Mouse (Mus musculus) neural tube, embryonic 13.5 days (tissue): ENCODE data around the gene Ifit1. TPM values are rescaled to one million over a fixed set of nuclear protein-coding genes. Genes with fewer than 3 reads are reported as not detected.

Experiments used
- polyA plus RNA-seq: library from polyadenylated mRNA; unstranded; fragments of >200 nt; fragmentation: Nextera tagmentation; extraction: Ambion mirVana; gene quantifications from 2 replicates; pipeline ENCODE4 v1.2.1, GENCODE M21; 2015

Ifit1 gene
- polyA plus RNA-seq, 1 experiment from 2014 or later = 0.75 TPM

Other genes starting within 250 kb of the Ifit1 start
- gene Ch25h, start 165.7 kb upstream of the Ifit1 start, polyA plus RNA-seq = 0.36 and 0.91 TPM in 2 replicates
- 23.8 and 25.8 TPM in 2 replicates for gene Lipa, start 113.4 kb upstream of the Ifit1 start, polyA plus RNA-seq
- gene Ifit2, start 90.2 kb upstream of the Ifit1 start, polyA plus RNA-seq = 3.1 and 3.8 TPM in 2 replicates
- gene Ifit3, start 57.3 kb upstream of the Ifit1 start, polyA plus RNA-seq = 0.61 and 2.1 TPM in 2 replicates
- 0.75 and 0.79 TPM in 2 replicates for gene Ifit1bl1, start 38.9 kb upstream of the Ifit1 start, polyA plus RNA-seq
- 0.35 TPM in 1 of 2 replicates, not detected in the other for gene Ifit3b, start 32.9 kb upstream of the Ifit1 start, polyA plus RNA-seq
- gene Ifit1bl2, start 128 bp upstream of the Ifit1 start, polyA plus RNA-seq = 0.18 TPM in 1 of 2 replicates, not detected in the other
- gene Slc16a12, start 106.4 kb downstream of the Ifit1 start, polyA plus RNA-seq = 1.9 and 2.0 TPM in 2 replicates
- 8.0 and 9.0 TPM in 2 replicates for gene Pank1, start 238.6 kb downstream of the Ifit1 start, polyA plus RNA-seq